Mouse (Mus musculus): ENCODE data around the gene Dclk2. TPM values are rescaled to one million over a fixed set of nuclear protein-coding genes. Genes with fewer than 3 reads are reported as not detected.
A peak's percentile ranks its signal among the peaks of the same experiment; 100 is the strongest.

Dclk2 gene
- polyA plus RNA-seq, 1 experiment from 2014 or later, result 9.1 TPM

- no peak overlapping the region for H3K4me3 ChIP-seq (ENCODE audit: low read depth, low read length)
- ATAC-seq (replicated peaks; ENCODE audit: low FRiP score, low TSS enrichment, low read depth), result no peak
- no peaks in the 10 kb centered on the region for H3K4me1 ChIP-seq (replicated peaks; ENCODE audit: control insufficient read depth, insufficient read depth, low read length)
- H3K9ac ChIP-seq (ENCODE audit: low read length), result no peak overlapping the region
- no peaks in the 10 kb centered on the region for H3K27me3 ChIP-seq (replicated peaks; ENCODE audit: control insufficient read depth, insufficient read depth, low read length)
- H3K9me3 ChIP-seq (ENCODE audit: control insufficient read depth, low read length), result 0 out of 2 replicates have a peak, but pooled peaks cover 3% of the 10 kb centered on the region
- H3K36me3 ChIP-seq (ENCODE audit: control insufficient read depth, insufficient read depth, low read length), result no peaks in the 10 kb centered on the region
- DNase-seq (ENCODE audit: low spot score), result no peak
- no peak overlapping the region for H3K27ac ChIP-seq (ENCODE audit: low read depth)
- no peak overlapping the region for H3K4me2 ChIP-seq (ENCODE audit: low read length)
- 40% methylated on average over 2 of the region's 2 CpGs for WGBS
Measured at GRCm38 (mm10) chr3:86950652-86951051, 30.0 kb upstream of the Dclk2 start.

DNA sequence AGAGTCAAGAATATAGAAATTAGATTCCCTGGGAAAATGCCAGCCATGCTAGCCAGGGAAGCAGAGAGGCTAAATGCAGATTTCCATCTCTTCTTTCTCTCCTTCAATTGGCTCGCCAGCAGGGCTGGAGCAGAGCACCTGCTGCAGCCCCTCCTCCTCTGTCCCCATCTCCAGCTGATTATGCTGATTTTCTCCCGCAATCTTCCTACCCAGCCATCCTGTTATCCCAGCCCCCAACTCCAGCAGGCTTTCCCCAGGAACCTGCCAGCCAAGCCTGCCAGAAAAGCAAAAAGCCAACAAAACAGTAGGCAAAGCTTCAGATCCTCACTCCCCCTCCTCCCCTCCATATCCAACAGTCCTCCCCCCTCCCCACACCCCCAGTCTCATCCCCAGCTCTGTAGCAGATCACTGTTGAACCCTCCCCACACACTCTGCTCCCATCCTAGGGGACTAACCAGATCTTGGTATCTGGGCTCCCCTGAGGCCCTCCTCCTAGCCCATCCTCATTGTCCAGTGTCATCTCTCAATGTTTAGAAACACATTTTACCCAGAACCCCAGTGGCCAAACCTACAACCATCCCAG, 15.7 kb upstream of the Dclk2 start:
- 25% methylated on average over 2 of the region's 2 CpGs for WGBS
- ATAC-seq (replicated peaks; ENCODE audit: low FRiP score, low TSS enrichment, low read depth) (no peak), DNase-seq (ENCODE audit: low spot score) (no peak)
- Histone ChIP-seq H3K9ac (ENCODE audit: low read length) (no peak overlapping the region), H3K36me3 (ENCODE audit: control insufficient read depth, insufficient read depth, low read length) (no peaks in the 10 kb centered on the region), H3K9me3 (ENCODE audit: control insufficient read depth, low read length) (no peaks in the 10 kb centered on the region), H3K4me3 (ENCODE audit: low read depth, low read length) (no peak overlapping the region), H3K27me3 (replicated peaks; ENCODE audit: control insufficient read depth, insufficient read depth, low read length) (no peaks in the 10 kb centered on the region), H3K4me1 (replicated peaks; ENCODE audit: control insufficient read depth, insufficient read depth, low read length) (no peaks in the 10 kb centered on the region), H3K27ac (ENCODE audit: low read depth) (no peak overlapping the region), H3K4me2 (ENCODE audit: low read length) (no peak overlapping the region)

- Histone ChIP-seq H3K4me3 (ENCODE audit: low read depth, low read length) (no peak overlapping the region), H3K27ac (ENCODE audit: low read depth) (no peak overlapping the region), H3K36me3 (ENCODE audit: control insufficient read depth, insufficient read depth, low read length) (no peaks in the 10 kb centered on the region), H3K4me1 (replicated peaks; ENCODE audit: control insufficient read depth, insufficient read depth, low read length) (no peaks in the 10 kb centered on the region), H3K9me3 (ENCODE audit: control insufficient read depth, low read length) (no peaks in the 10 kb centered on the region), H3K9ac (ENCODE audit: low read length) (no peak overlapping the region), H3K4me2 (ENCODE audit: low read length) (no peak overlapping the region), H3K27me3 (replicated peaks; ENCODE audit: control insufficient read depth, insufficient read depth, low read length) (no peaks in the 10 kb centered on the region)
- DNase-seq (ENCODE audit: low spot score) (no peak), ATAC-seq (replicated peaks; ENCODE audit: low FRiP score, low TSS enrichment, low read depth) (no peak)
- 82% methylated on average over 7 of the region's 7 CpGs for WGBS
Measured at GRCm38 (mm10) chr3:86933446-86933845, 12.8 kb upstream of the Dclk2 start.

GRCm38 (mm10) chr3:86923686-86924085, 3.0 kb upstream of the Dclk2 start:
- H3K36me3 ChIP-seq (ENCODE audit: control insufficient read depth, insufficient read depth, low read length), result no peaks in the 10 kb centered on the region
- H3K9ac ChIP-seq (ENCODE audit: low read length), result no peak overlapping the region
- peaks cover 7% of the 10 kb centered on the region; the same call in 1 of the 2 replicates for H3K27me3 ChIP-seq (replicated peaks; ENCODE audit: control insufficient read depth, insufficient read depth, low read length)
- H3K4me1 ChIP-seq (replicated peaks; ENCODE audit: control insufficient read depth, insufficient read depth, low read length), result peaks cover 6% of the 10 kb centered on the region; the same call in 1 of the 2 replicates
- no peak overlapping the region for H3K4me2 ChIP-seq (ENCODE audit: low read length)
- no peaks in the 10 kb centered on the region for H3K9me3 ChIP-seq (ENCODE audit: control insufficient read depth, low read length)
- ATAC-seq (replicated peaks; ENCODE audit: low FRiP score, low TSS enrichment, low read depth), result no peak
- no peak overlapping the region for H3K4me3 ChIP-seq (ENCODE audit: low read depth, low read length)
- H3K27ac ChIP-seq (ENCODE audit: low read depth), result no peak overlapping the region
- whole genome bisulfite sequencing, result 88% methylated on average over 10 of the region's 10 CpGs
- DNase-seq (ENCODE audit: low spot score), result no peak

GRCm38 (mm10) chr3:86921181-86921975, 726 bp upstream of the Dclk2 start:
- peaks cover 7% of the 10 kb centered on the region; the same call in 1 of the 2 replicates for H3K27me3 ChIP-seq (replicated peaks; ENCODE audit: control insufficient read depth, insufficient read depth, low read length)
- peak overlapping the region; percentile 79 for H3K4me3 ChIP-seq (ENCODE audit: low read depth, low read length)
- 71% methylated on average over 18 of the region's 18 CpGs for WGBS
- H3K27ac ChIP-seq (ENCODE audit: low read depth), result no peak overlapping the region
- ATAC-seq (replicated peaks; ENCODE audit: low FRiP score, low TSS enrichment, low read depth) (no peak), DNase-seq (ENCODE audit: low spot score) (no peak)
- H3K9ac ChIP-seq (ENCODE audit: low read length), result no peak overlapping the region
- peaks cover 6% of the 10 kb centered on the region; the same call in 1 of the 2 replicates for H3K4me1 ChIP-seq (replicated peaks; ENCODE audit: control insufficient read depth, insufficient read depth, low read length)
- H3K36me3 ChIP-seq (ENCODE audit: control insufficient read depth, insufficient read depth, low read length), result no peaks in the 10 kb centered on the region
- H3K9me3 ChIP-seq (ENCODE audit: control insufficient read depth, low read length), result no peaks in the 10 kb centered on the region
- H3K4me2 ChIP-seq (ENCODE audit: low read length), result peak overlapping the region; percentile 80

DNA sequence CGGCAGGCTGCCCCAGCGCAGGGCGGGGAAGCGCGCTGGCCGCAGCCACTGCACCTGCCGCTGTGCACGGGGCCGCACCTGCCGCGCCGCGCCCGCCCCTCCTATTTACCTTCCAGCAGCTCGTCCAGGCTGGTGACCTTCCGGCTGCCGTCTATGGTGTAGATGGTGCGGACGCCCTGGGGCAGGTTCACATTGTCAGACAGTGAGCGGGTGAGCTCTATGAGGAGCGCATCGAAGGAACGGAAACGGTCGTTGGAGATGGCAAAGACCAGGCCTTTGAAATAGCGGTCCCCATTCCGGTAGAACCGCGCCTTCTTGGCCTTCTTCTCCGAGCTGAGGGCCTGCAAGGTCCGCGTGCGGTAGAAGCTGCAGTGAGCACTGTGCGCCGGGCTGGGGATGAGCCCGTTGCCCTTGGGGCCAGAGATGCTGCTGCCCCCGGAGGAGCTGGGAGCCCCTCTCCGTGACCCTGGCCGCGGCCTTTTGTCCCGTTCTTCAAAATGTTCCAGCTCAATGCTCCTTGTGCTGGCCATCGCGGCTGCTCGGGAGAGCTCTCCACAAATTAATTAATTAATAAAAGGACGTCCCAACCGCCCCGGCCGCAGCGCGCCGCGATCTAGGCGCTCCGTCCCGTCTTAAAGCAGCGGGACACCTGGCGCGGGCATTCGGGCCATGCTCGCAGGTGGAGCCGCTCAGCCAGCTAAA, 860 bp downstream of the Dclk2 start:
- ATAC-seq (replicated peaks; ENCODE audit: low FRiP score, low TSS enrichment, low read depth), result peak; percentile 52
- no peaks in the 10 kb centered on the region for H3K9me3 ChIP-seq (ENCODE audit: control insufficient read depth, low read length)
- DNase-seq (ENCODE audit: low spot score), result peak; percentile 85
- peak overlapping the region; percentile 72 for H3K9ac ChIP-seq (ENCODE audit: low read length)
- H3K27ac ChIP-seq (ENCODE audit: low read depth), result no peak overlapping the region
- H3K36me3 ChIP-seq (ENCODE audit: control insufficient read depth, insufficient read depth, low read length), result no peaks in the 10 kb centered on the region
- peak overlapping the region; percentile 79 for H3K4me3 ChIP-seq (ENCODE audit: low read depth, low read length)
- peaks cover 7% of the 10 kb centered on the region; the same call in 1 of the 2 replicates for H3K27me3 ChIP-seq (replicated peaks; ENCODE audit: control insufficient read depth, insufficient read depth, low read length)
- peaks cover 6% of the 10 kb centered on the region; the same call in 1 of the 2 replicates for H3K4me1 ChIP-seq (replicated peaks; ENCODE audit: control insufficient read depth, insufficient read depth, low read length)
- under 1% methylated on average over 61 of the region's 61 CpGs for WGBS
- H3K4me2 ChIP-seq (ENCODE audit: low read length), result peak overlapping the region; percentile 80

DNA sequence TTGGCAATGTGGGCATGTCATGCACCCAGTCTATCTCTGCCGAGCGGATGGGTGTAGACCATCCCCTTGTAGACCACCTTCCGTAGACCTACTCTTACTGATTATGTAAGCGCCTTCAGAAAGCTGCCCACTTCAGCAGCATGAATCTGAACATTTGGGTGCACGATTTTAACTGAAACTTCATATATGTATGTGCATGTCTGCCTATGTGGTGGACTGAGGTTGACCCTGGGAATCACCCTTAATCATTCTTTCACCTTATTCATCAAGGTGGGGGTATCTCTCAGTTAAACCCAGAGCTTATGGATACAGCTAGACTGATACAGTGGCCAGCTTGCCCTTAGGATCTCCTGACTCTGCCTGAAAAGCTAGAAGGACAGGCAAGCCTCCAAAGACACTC, 3.6 kb downstream of the Dclk2 start:
- H3K9me3 ChIP-seq (ENCODE audit: control insufficient read depth, low read length), result no peaks in the 10 kb centered on the region
- H3K4me3 ChIP-seq (ENCODE audit: low read depth, low read length), result no peak overlapping the region
- DNase-seq (ENCODE audit: low spot score) (no peak), ATAC-seq (replicated peaks; ENCODE audit: low FRiP score, low TSS enrichment, low read depth) (no peak)
- H3K4me1 ChIP-seq (replicated peaks; ENCODE audit: control insufficient read depth, insufficient read depth, low read length), result peaks cover 6% of the 10 kb centered on the region; the same call in 1 of the 2 replicates
- no peak overlapping the region for H3K9ac ChIP-seq (ENCODE audit: low read length)
- peaks cover 7% of the 10 kb centered on the region; the same call in 1 of the 2 replicates for H3K27me3 ChIP-seq (replicated peaks; ENCODE audit: control insufficient read depth, insufficient read depth, low read length)
- H3K27ac ChIP-seq (ENCODE audit: low read depth), result no peak overlapping the region
- 92% methylated on average over 5 of the region's 5 CpGs for WGBS
- no peak overlapping the region for H3K4me2 ChIP-seq (ENCODE audit: low read length)
- no peaks in the 10 kb centered on the region for H3K36me3 ChIP-seq (ENCODE audit: control insufficient read depth, insufficient read depth, low read length)

GRCm38 (mm10) chr3:86916626-86917025, 4.0 kb downstream of the Dclk2 start:
- Histone ChIP-seq H3K4me3 (ENCODE audit: low read depth, low read length) (no peak overlapping the region), H3K4me1 (replicated peaks; ENCODE audit: control insufficient read depth, insufficient read depth, low read length) (peaks cover 6% of the 10 kb centered on the region; the same call in 1 of the 2 replicates), H3K4me2 (ENCODE audit: low read length) (no peak overlapping the region), H3K9ac (ENCODE audit: low read length) (no peak overlapping the region), H3K27ac (ENCODE audit: low read depth) (no peak overlapping the region), H3K27me3 (replicated peaks; ENCODE audit: control insufficient read depth, insufficient read depth, low read length) (peaks cover 7% of the 10 kb centered on the region; the same call in 1 of the 2 replicates), H3K36me3 (ENCODE audit: control insufficient read depth, insufficient read depth, low read length) (no peaks in the 10 kb centered on the region), H3K9me3 (ENCODE audit: control insufficient read depth, low read length) (no peaks in the 10 kb centered on the region)
- no peak for ATAC-seq (replicated peaks; ENCODE audit: low FRiP score, low TSS enrichment, low read depth)
- no peak for DNase-seq (ENCODE audit: low spot score)
- 95% methylated on average over 4 of the region's 4 CpGs for whole genome bisulfite sequencing

Data from intestine, embryonic 14.5 days (tissue).